Mouse (Mus musculus): Measurements from ENCODE around the gene Runx3. TPM values are rescaled to one million over a fixed set of nuclear protein-coding genes. Genes with fewer than 3 reads are reported as not detected.

The Runx3 gene
- total and polyA plus RNA-seq, 2 experiments, result under 0.01 to 0.18 TPM

- Histone ChIP-seq H3K4me1 (ENCODE audit: control insufficient read depth, insufficient read depth, low read length) (no peaks in the 10 kb centered on the region), H3K9ac (ENCODE audit: low read depth, low read length) (no peak overlapping the region), H3K36me3 (ENCODE audit: control insufficient read depth, insufficient read depth, low read length) (no peaks in the 10 kb centered on the region), H3K4me3 (ENCODE audit: insufficient read depth, low read depth, low read length) (no peak overlapping the region), H3K79me2 (ENCODE audit: control insufficient read depth, insufficient read depth, low read length) (no peaks in the 10 kb centered on the region), H3K27me3 (ENCODE audit: control insufficient read depth, insufficient read depth, low read length) (peaks cover 3% of the 10 kb centered on the region; the same call in 1 of the 2 replicates), H3K27ac (replicated peaks; ENCODE audit: insufficient read depth, low read depth, low read length) (no peak overlapping the region)
- no peak for DNase-seq (ENCODE audit: extremely low read depth, low read depth, low spot score)
- TF ChIP-seq CTCF (IDR thresholded peaks at IDR 0.05; ENCODE audit: low read depth, low read length) (no peak), POLR2A (IDR thresholded peaks at IDR 0.05; ENCODE audit: extremely low read depth, insufficient read depth, low read length) (no peak)
- 74% methylated on average over 3 of the region's 3 CpGs for WGBS
Observed at GRCm38 (mm10) chr4:135092871-135093270, 27.6 kb upstream of the Runx3 start.

DNA sequence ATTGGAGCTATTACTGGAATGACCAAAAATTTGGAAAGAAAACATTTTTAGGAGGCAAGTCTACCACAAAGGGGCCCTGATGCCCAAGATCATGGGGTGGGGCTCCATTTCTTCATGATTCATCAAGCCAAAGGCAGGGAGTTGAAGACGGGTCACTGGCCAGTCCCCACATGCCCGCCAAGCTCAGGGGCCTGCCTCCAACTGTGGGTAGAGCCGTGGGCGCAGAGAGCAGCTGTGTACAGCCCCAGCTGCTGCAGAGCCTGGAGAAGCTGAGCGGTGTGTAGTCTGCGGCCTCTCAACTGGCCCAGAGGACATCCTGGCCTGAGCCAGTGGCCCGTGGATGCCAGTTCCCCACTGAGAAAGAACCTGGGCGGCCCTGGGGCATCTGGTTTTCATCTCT, 24.8 kb upstream of the Runx3 start:
- 77% methylated on average over 8 of the region's 8 CpGs for WGBS
- no peak for DNase-seq (ENCODE audit: extremely low read depth, low read depth, low spot score)
- TF ChIP-seq CTCF (IDR thresholded peaks at IDR 0.05; ENCODE audit: low read depth, low read length), result no peak
- TF ChIP-seq POLR2A (IDR thresholded peaks at IDR 0.05; ENCODE audit: extremely low read depth, insufficient read depth, low read length), result no peak
- H3K4me1 ChIP-seq (ENCODE audit: control insufficient read depth, insufficient read depth, low read length), result no peaks in the 10 kb centered on the region
- H3K4me3 ChIP-seq (ENCODE audit: insufficient read depth, low read depth, low read length), result no peak overlapping the region
- no peaks in the 10 kb centered on the region for H3K79me2 ChIP-seq (ENCODE audit: control insufficient read depth, insufficient read depth, low read length)
- no peak overlapping the region for H3K9ac ChIP-seq (ENCODE audit: low read depth, low read length)
- H3K27me3 ChIP-seq (ENCODE audit: control insufficient read depth, insufficient read depth, low read length), result no peaks in the 10 kb centered on the region
- H3K27ac ChIP-seq (replicated peaks; ENCODE audit: insufficient read depth, low read depth, low read length), result no peak overlapping the region
- no peaks in the 10 kb centered on the region for H3K36me3 ChIP-seq (ENCODE audit: control insufficient read depth, insufficient read depth, low read length)

DNA sequence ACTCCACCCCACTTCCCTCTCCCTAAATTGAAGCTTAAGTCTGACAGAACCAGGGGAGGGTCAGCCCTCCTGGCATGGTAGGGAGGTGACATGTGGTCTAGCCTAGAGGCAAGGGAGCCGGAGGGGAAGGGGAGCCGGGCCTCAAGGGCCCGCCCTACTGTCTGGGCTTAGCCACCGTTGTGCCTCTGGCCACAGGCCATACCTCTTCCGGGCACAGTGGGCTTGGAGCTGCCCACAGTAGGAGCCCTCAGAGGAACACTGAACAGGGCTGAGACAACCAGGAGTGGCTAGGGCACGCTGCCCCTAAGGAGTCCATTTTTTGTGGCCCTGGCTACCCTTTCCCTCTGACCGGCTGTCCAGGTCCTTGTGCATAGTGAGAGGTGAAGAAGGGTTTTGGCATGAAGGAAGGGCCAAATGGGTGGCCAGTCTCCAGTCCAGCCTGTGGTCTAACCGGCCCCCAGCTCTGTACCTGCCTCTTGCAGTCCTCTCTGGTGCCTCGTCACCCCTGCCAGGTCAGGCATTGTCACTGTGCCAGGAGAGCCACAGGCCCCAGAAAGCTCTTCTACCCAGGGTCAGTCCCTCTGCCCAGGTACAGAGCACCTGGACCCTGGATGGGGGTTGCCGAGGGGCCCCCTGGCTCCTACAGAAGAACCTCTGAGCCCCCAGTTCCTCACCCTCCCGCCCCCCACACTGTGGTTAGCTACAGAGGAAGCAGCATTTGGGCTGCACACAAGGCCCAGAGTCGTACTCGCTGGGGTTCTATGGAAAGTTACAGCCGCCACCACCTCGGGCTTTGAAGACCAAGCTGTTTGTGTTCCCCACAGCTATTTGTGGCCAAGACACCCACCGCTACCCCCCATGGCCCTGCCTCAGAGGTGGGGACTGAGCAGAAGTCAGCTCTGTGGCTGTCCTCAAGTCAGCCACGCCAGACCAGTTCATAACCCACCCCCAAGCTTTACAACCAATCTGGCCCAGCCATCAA, 22.3 kb upstream of the Runx3 start:
- H3K79me2 ChIP-seq (ENCODE audit: control insufficient read depth, insufficient read depth, low read length), result no peaks in the 10 kb centered on the region
- no peaks in the 10 kb centered on the region for H3K36me3 ChIP-seq (ENCODE audit: control insufficient read depth, insufficient read depth, low read length)
- WGBS, result 84% methylated on average over 17 of the region's 17 CpGs
- DNase-seq (ENCODE audit: extremely low read depth, low read depth, low spot score), result no peak
- H3K4me1 ChIP-seq (ENCODE audit: control insufficient read depth, insufficient read depth, low read length), result no peaks in the 10 kb centered on the region
- H3K4me3 ChIP-seq (ENCODE audit: insufficient read depth, low read depth, low read length), result no peak overlapping the region
- H3K27ac ChIP-seq (replicated peaks; ENCODE audit: insufficient read depth, low read depth, low read length), result no peak overlapping the region
- H3K9ac ChIP-seq (ENCODE audit: low read depth, low read length), result no peak overlapping the region
- TF ChIP-seq POLR2A (IDR thresholded peaks at IDR 0.05; ENCODE audit: extremely low read depth, insufficient read depth, low read length) (no peak), CTCF (IDR thresholded peaks at IDR 0.05; ENCODE audit: low read depth, low read length) (no peak)
- no peaks in the 10 kb centered on the region for H3K27me3 ChIP-seq (ENCODE audit: control insufficient read depth, insufficient read depth, low read length)

GRCm38 (mm10) chr4:135102019-135102740, 18.3 kb upstream of the Runx3 start:
- no peak for TF ChIP-seq POLR2A (IDR thresholded peaks at IDR 0.05; ENCODE audit: extremely low read depth, insufficient read depth, low read length)
- no peak for TF ChIP-seq CTCF (IDR thresholded peaks at IDR 0.05; ENCODE audit: low read depth, low read length)
- Histone ChIP-seq H3K36me3 (ENCODE audit: control insufficient read depth, insufficient read depth, low read length) (no peaks in the 10 kb centered on the region), H3K4me1 (ENCODE audit: control insufficient read depth, insufficient read depth, low read length) (no peaks in the 10 kb centered on the region), H3K27me3 (ENCODE audit: control insufficient read depth, insufficient read depth, low read length) (no peaks in the 10 kb centered on the region), H3K79me2 (ENCODE audit: control insufficient read depth, insufficient read depth, low read length) (no peaks in the 10 kb centered on the region), H3K27ac (replicated peaks; ENCODE audit: insufficient read depth, low read depth, low read length) (no peak overlapping the region), H3K9ac (ENCODE audit: low read depth, low read length) (no peak overlapping the region), H3K4me3 (ENCODE audit: insufficient read depth, low read depth, low read length) (no peak overlapping the region)
- DNase-seq (ENCODE audit: extremely low read depth, low read depth, low spot score), result no peak
- 67% methylated on average over 13 of the region's 13 CpGs for WGBS

GRCm38 (mm10) chr4:135102761-135103160, 17.7 kb upstream of the Runx3 start:
- no peak overlapping the region for H3K4me3 ChIP-seq (ENCODE audit: insufficient read depth, low read depth, low read length)
- no peaks in the 10 kb centered on the region for H3K4me1 ChIP-seq (ENCODE audit: control insufficient read depth, insufficient read depth, low read length)
- no peaks in the 10 kb centered on the region for H3K79me2 ChIP-seq (ENCODE audit: control insufficient read depth, insufficient read depth, low read length)
- H3K9ac ChIP-seq (ENCODE audit: low read depth, low read length), result no peak overlapping the region
- 49% methylated on average over 4 of the region's 4 CpGs for WGBS
- DNase-seq (ENCODE audit: extremely low read depth, low read depth, low spot score), result no peak
- no peak overlapping the region for H3K27ac ChIP-seq (replicated peaks; ENCODE audit: insufficient read depth, low read depth, low read length)
- no peaks in the 10 kb centered on the region for H3K36me3 ChIP-seq (ENCODE audit: control insufficient read depth, insufficient read depth, low read length)
- TF ChIP-seq POLR2A (IDR thresholded peaks at IDR 0.05; ENCODE audit: extremely low read depth, insufficient read depth, low read length) (no peak), CTCF (IDR thresholded peaks at IDR 0.05; ENCODE audit: low read depth, low read length) (no peak)
- H3K27me3 ChIP-seq (ENCODE audit: control insufficient read depth, insufficient read depth, low read length), result no peaks in the 10 kb centered on the region

Data from liver, adult 2 months (tissue).